8 mouse cellular contexts compared by ENCODE assay signal in the genomic region with DNA sequence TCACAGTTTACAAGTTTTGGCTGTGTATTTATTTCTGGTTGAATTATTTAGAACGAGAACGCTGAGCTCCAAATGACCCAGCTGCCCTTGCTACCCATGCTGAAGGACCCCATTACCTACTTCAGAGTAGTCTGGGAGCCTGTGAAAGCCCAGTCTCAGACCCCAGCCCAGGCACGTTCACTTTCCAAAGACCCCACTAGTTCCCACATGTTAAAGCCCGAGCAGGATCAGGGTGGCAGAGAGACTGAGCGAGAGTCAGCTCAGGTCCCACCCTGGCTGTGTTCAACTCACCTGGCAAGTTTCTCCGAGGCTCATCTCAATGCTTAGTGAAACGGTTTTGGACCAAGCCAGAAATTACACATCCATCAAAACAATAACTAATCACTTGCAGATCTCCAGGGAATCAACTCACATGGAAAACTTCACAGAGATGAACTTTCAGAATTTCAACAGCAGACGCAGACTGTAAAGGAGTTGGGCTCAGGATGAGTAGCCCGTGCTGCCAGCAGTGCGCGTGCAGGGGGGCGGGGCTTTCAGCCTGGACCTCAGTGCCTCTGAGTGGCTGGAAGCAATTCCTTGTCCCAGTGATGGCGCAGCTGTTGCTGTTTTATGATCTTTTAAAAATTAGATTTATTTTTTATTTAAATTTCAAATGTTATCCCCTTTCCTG. TPM values are rescaled to one million over a fixed set of nuclear protein-coding genes. Genes with fewer than 3 reads are reported as not detected.
DNase-seq lines count a peak whose midpoint lies in the region; ATAC-seq and TF ChIP-seq lines count a peak whose summit lies in the region.

No protein-coding gene starts in this region.

- peak overlapping the region; percentile 92 for H3K4me2 ChIP-seq in heart, embryonic 14.5 days (ENCODE audit: low read length)
- H3K4me2 ChIP-seq in kidney, embryonic 14.5 days (replicated peaks; ENCODE audit: low read depth, low read length) = peak overlapping the region; percentile 79

- peak overlapping the region; percentile 54 for H3K27ac ChIP-seq in embryonic fibroblast, embryonic 13.5 days (ENCODE audit: insufficient read depth, low read length)
- H3K27ac ChIP-seq in heart, embryonic 14.5 days (replicated peaks in 1 of 2; ENCODE audit: control insufficient read depth in 1 of 2, insufficient read depth in 1 of 2, low read depth in 2 of 2, low read length in 2 of 2) = peak overlapping the region; percentile 77 to 90
- no peak overlapping the region for H3K27ac ChIP-seq in kidney, embryonic 14.5 days (ENCODE audit: low read depth, low read length)

- ATAC-seq in CD4-positive, CD25-positive, alpha-beta regulatory T cell, adult 4 months = peak; percentile 40
- ATAC-seq in heart, embryonic 14.5 days (ENCODE audit: insufficient number of reproducible peaks, insufficient read depth, low FRiP score, low read depth) = 0 out of 2 replicates have a peak, but pooled peaks have one; percentile 66
- ATAC-seq in kidney, embryonic 14.5 days (ENCODE audit: low FRiP score, low TSS enrichment) = peak; percentile 71; the same call in 1 of the 2 replicates

- H3K27me3 ChIP-seq in heart, embryonic 14.5 days (ENCODE audit: control insufficient read depth, insufficient read depth, low read length) = no peaks in the 10 kb centered on the region
- no peaks in the 10 kb centered on the region for H3K27me3 ChIP-seq in kidney, embryonic 14.5 days (ENCODE audit: control insufficient read depth, insufficient read depth, low read length)

- peak overlapping the region; percentile 80 for H3K4me3 ChIP-seq in embryonic fibroblast, embryonic 13.5 days (ENCODE audit: insufficient read depth, low read length)
- H3K4me3 ChIP-seq in heart, embryonic 14.5 days (ENCODE audit: control insufficient read depth in 1 of 2, insufficient read depth in 1 of 2, low read depth in 1 of 2, low read length in 2 of 2) = peak overlapping the region; percentile 60 to 66
- peak overlapping the region; percentile 64 for H3K4me3 ChIP-seq in kidney, embryonic 14.5 days (ENCODE audit: low read length)

- peak; percentile 90 for DNase-seq in adrenal gland, postnatal 14 days
- peak; percentile 77 for DNase-seq in lung, postnatal 10 days
- peak; percentile 41 for DNase-seq in retina, embryonic 14.5 days (ENCODE audit: low spot score)
- DNase-seq in layer of hippocampus, adult 9-11 months = no peak

- no peak for TF ChIP-seq CTCF in embryonic fibroblast, embryonic 13.5 days (IDR thresholded peaks at IDR 0.05; ENCODE audit: borderline replicate concordance, insufficient read depth, low read length)

- H3K9me3 ChIP-seq in heart, embryonic 14.5 days (ENCODE audit: control insufficient read depth, low read length) = no peaks in the 10 kb centered on the region
- no peaks in the 10 kb centered on the region for H3K9me3 ChIP-seq in kidney, embryonic 14.5 days (ENCODE audit: control insufficient read depth, low read length)

- H3K4me1 ChIP-seq in embryonic fibroblast, embryonic 13.5 days (ENCODE audit: control insufficient read depth, insufficient read depth, low read length) = no peaks in the 10 kb centered on the region
- H3K4me1 ChIP-seq in heart, embryonic 14.5 days (ENCODE audit: control insufficient read depth in 2 of 2, insufficient read depth in 2 of 2, low read length in 2 of 2) = no peaks in the 10 kb centered on the region; a peak in 1 of 4 replicates
- peaks cover 5% of the 10 kb centered on the region; the same call in 1 of the 2 replicates for H3K4me1 ChIP-seq in kidney, embryonic 14.5 days (ENCODE audit: control insufficient read depth, insufficient read depth, low read length)

- H3K36me3 ChIP-seq in heart, embryonic 14.5 days (ENCODE audit: control insufficient read depth, insufficient read depth, low read length) = peaks cover 24% of the 10 kb centered on the region
- H3K36me3 ChIP-seq in kidney, embryonic 14.5 days (ENCODE audit: control insufficient read depth, insufficient read depth, low read length) = peaks cover 8% of the 10 kb centered on the region

- H3K9ac ChIP-seq in heart, embryonic 14.5 days (ENCODE audit: low read length) = peak overlapping the region; percentile 79
- H3K9ac ChIP-seq in kidney, embryonic 14.5 days (ENCODE audit: low read depth, low read length) = peak overlapping the region; percentile 58; the same call in 1 of the 2 replicates

- 3% methylated on average over 13 of the region's 13 CpGs for WGBS in heart, embryonic 14.5 days
- WGBS in kidney, embryonic 14.5 days = 3% methylated on average over 13 of the region's 13 CpGs

- TF ChIP-seq POLR2A in embryonic fibroblast, embryonic 13.5 days (IDR thresholded peaks at IDR 0.05; ENCODE audit: low read depth, low read length) = no peak

RNA-seq across cellular contexts. Expression of a gene that starts 0.8 kb away (rescaled TPM):
- 10 to 100 TPM; 56.4 to 60.5 TPM for polyA plus RNA-seq in CD4-positive, CD25-positive, alpha-beta regulatory T cell, adult 4 months (2017; shearing (Covaris generic))
- 105 and 111 TPM in 2 replicates for total RNA-seq in adrenal gland, postnatal 14 days (2021)
- polyA plus RNA-seq in embryonic fibroblast, embryonic 13.5 days (2011; ENCODE audit: insufficient read length, low read depth, missing spikeins) = 19.9 and 27.7 TPM in 2 replicates
- polyA plus RNA-seq in heart, embryonic 14.5 days (2014; fragmentation: Nextera tagmentation; extraction: Ambion mirVana) = 70.9 and 73.0 TPM in 2 replicates
- 24.2 and 27.6 TPM in 2 replicates for polyA plus RNA-seq in kidney, embryonic 14.5 days (2014; fragmentation: Nextera tagmentation; extraction: Ambion mirVana)

RNA-seq across cellular contexts. Expression of a gene that starts 27.3 kb away (rescaled TPM):
- under 1 TPM in 1 of 2 experiments, not detected in 1; 0.49 TPM for polyA plus RNA-seq in CD4-positive, CD25-positive, alpha-beta regulatory T cell, adult 4 months (2017; shearing (Covaris generic))
- 1,801 and 3,097 TPM in 2 replicates for total RNA-seq in adrenal gland, postnatal 14 days (2021)
- polyA plus RNA-seq in embryonic fibroblast, embryonic 13.5 days (2011; ENCODE audit: insufficient read length, low read depth, missing spikeins) = not detected in 2 replicates
- polyA plus RNA-seq in heart, embryonic 14.5 days (2014; fragmentation: Nextera tagmentation; extraction: Ambion mirVana) = 0.15 TPM in 1 of 2 replicates, not detected in the other
- 32.1 and 33.8 TPM in 2 replicates for polyA plus RNA-seq in kidney, embryonic 14.5 days (2014; fragmentation: Nextera tagmentation; extraction: Ambion mirVana)

RNA-seq across cellular contexts. Expression of a gene that starts 30.9 kb away (rescaled TPM):
- not detected for polyA plus RNA-seq in CD4-positive, CD25-positive, alpha-beta regulatory T cell, adult 4 months (2017; shearing (Covaris generic))
- 153 and 188 TPM in 2 replicates for total RNA-seq in adrenal gland, postnatal 14 days (2021)
- polyA plus RNA-seq in embryonic fibroblast, embryonic 13.5 days (2011; ENCODE audit: insufficient read length, low read depth, missing spikeins) = 53.5 and 71.1 TPM in 2 replicates
- polyA plus RNA-seq in heart, embryonic 14.5 days (2014; fragmentation: Nextera tagmentation; extraction: Ambion mirVana) = 11.3 and 11.5 TPM in 2 replicates
- polyA plus RNA-seq in kidney, embryonic 14.5 days (2014; fragmentation: Nextera tagmentation; extraction: Ambion mirVana) = 14.9 and 15.6 TPM in 2 replicates

Comparison
In these comparisons a context has a peak if more than half of its experiments do, and no peak if none do; other contexts are left out.
1. RNA of a gene that starts 27.3 kb away (polyA plus RNA-seq): 32.1 to 33.8 TPM in kidney, embryonic 14.5 days; 0.49 TPM in CD4-positive, CD25-positive, alpha-beta regulatory T cell, adult 4 months, 0.15 TPM in heart, embryonic 14.5 days and not detected in embryonic fibroblast, embryonic 13.5 days; every median in the first group is over 10 times any median in the second.
2. Peak in every context shown above with its lines, with median percentiles within 50 percentile points of each other: ATAC-seq and H3K4me3 ChIP-seq.